Mouse (Mus musculus) spleen, postnatal 10 days (tissue): ENCODE measurements around the gene Hoxd12.

Experiments used
- DNase-seq, 2 experiments: peaks; one replicate each; pipeline ENCODE4 v3.0.0; 2021 to 2022; ENCODE audit warnings: low spot score in 2 of 2

Hoxd12 gene

DNA sequence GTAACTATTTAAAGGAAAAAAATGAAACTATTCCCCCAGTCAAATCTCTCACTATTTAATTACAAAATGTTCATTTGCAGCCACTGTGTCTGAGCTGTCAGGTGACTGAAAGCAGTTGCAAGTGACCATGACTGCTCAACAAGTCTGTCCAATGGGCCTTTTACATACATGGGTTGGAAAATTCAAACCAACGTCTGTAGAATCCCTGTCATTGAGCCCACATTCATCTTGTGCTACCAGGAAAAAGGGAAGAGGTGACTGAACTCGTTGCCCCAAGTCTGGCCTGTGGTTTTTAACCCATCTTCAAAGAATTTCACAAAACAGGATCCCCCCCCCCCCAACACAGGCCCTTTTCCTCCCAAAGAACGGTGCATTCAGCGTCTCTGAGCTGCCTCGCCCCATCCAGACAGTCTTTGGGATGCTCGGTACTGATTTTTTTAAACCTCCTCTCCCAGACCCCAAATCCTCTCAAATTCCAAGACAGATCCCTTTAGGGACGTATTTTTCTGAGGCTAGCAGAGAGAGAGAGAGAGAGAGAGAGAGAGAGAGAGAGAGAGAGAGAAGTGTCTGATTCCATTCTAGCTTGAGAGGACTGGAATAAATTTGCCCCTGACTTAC, 21.1 kb downstream of the Hoxd12 start:
- DNase-seq: no peak

DNA sequence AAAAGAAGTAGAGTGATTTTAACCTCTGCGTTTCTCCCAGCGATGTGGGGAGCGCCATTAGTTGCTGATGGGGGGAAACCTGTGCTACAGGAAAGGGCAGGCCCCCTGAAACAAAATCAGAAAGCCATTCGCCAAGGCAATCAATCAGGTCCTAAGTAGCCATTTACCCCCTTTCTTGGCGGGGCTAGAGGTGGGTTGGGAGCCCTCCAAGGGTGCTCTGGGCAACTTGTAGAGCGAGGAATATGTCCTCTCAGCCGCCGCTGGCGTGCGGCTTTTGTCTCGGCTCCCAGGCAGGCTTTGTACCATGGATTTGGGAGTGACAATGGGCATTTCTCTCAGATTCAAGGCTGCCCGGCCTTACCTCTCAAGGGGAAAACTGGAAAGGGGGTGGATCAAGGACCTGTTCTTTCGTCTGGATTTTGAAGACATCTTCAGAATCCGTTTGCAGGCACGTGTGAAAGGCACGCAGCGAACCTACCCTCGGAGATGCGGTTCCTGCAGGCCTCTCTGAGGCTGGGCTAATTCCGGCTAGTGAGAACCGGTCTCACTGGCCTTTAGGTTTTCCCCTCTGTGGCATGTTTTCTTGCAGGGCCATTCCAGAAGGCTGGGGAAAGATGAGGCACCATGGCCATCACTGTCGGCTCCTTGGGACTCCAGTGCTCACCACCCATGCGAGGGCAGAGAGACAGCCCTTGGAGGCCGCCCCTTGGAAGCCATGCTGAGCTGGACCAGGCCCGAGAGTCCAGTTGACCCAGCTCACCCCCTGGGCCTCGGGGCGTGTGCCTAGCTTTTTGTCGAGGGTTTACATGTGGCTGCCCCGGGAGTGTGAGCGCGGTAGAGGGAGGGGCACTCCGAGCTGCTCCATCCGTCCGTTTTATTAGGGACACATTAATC, 21.9 kb downstream of the Hoxd12 start:
- DNase-seq: no peak

DNA sequence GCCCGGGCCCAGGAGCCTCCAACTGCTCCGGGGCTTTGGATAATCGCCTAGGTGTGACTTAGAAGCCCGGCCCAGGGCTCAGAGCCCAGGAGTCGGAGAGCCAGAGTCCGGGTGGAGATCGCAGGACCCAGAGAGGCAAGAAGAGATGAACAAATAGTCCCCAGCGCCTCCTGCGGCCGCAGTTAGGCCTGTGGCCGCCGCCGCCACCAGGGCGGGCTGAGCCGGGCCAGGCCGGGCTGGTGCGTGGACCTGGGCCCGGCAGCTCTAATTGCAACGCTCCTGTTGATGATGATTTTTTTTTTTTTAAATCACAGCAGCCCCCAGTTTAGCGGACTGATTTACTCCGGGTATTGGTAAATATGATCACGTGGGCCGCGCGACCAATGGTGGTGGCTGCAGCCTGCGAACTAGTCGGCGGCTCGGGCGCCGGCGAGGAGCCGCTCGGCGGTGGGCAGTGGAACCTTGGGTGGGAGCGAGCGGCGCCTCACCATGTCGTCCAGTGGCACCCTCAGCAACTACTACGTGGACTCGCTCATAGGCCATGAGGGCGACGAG, 22.8 kb downstream of the Hoxd12 start, which contains the start of gene Hoxd9:
Gene Hoxd9 (plus strand): TSS at position 161 of the 555 bp plus-strand sequence.
- DNase-seq: no peak

DNA sequence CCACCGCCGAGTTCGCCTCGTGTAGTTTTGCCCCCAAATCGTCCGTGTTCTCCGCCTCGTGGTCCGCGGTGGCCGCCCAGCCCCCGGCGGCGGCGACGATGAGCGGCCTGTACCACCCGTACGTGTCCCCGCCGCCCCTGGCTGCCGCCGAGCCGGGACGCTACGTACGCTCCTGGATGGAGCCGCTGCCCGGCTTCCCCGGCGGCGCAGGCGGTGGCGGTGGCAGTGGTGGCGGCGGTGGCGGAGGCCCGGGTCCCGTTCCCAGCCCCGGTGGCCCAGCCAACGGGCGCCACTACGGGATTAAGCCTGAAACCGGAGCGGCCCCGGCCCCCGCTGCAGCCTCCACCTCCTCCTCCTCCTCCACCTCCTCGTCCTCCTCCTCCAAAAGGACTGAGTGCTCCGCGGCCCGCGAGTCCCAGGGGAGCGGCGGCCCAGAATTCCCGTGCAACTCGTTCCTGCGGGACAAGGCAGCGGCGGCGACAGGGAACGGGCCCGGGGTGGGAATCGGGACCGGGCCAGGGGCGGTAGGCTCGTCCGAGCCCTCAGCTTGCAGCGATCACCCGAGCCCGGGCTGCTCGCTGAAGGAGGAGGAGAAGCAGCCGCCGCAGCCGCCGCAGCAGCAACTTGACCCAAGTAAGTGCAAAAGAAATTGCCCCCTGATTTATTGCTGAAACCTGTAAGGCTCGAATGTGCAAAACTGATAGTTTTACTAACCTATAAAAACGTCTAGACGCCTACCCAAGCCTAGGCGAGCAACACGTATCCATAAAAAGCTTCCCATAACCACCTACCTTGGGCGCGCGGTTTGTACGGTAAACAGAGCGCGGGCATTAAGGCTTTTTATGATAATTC, 23.6 kb downstream of the Hoxd12 start:
- DNase-seq: no peak

DNA sequence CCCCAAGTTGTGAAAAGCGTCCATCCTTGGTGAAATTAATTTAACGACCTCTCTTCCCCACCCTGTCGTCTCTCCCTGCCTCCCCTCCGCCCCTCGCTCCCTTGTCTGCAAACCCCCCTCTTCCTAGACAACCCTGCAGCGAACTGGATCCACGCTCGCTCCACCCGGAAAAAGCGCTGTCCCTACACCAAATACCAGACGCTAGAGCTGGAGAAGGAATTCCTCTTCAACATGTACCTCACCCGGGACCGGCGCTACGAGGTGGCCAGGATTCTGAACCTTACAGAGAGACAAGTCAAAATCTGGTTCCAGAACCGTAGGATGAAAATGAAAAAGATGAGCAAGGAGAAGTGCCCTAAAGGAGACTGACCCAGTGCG, 24.2 kb downstream of the Hoxd12 start:
- DNase-seq: no peak

DNA sequence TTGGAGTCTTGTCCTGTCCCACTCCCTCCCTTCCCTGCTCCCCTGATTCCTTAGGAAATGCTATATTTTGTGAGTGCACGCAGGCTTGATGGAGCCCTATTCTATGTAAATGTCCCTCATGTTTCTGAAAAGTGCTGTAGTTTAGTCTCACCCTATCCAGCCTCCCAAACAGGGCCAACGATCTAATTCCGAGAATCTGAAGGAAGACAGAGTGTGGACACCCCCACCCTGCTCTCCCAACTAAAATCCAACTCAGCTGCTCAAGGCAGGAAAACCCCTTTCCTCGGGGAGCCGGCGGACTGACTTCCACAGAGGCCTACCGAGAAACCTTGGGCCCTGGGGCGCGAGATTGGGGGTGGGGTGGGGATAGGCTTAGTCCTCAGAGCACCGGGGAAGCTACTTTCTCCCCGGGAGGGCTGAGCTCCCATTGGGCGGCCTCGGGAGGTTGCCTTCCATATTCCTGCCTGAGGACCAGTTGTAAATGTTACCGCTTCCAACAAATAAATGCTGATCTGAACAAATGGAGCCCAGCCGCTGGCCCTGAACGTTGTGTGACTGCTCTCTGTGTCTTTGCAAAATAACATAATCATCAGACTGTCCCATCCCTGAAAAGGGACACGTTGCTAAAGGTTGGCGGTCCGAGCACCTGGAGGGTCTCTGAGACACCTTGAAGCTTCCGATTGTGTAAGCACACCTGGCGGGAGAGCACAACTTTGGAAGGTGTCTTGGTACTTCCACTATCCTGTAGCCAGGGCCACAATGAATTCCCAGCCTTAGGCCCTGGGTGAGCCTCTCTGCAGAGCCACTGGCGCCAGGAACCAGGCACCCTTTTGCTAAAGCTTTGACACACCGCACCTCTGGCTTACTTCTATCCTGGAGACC, 25.1 kb downstream of the Hoxd12 start:
- no peak for DNase-seq

DNA sequence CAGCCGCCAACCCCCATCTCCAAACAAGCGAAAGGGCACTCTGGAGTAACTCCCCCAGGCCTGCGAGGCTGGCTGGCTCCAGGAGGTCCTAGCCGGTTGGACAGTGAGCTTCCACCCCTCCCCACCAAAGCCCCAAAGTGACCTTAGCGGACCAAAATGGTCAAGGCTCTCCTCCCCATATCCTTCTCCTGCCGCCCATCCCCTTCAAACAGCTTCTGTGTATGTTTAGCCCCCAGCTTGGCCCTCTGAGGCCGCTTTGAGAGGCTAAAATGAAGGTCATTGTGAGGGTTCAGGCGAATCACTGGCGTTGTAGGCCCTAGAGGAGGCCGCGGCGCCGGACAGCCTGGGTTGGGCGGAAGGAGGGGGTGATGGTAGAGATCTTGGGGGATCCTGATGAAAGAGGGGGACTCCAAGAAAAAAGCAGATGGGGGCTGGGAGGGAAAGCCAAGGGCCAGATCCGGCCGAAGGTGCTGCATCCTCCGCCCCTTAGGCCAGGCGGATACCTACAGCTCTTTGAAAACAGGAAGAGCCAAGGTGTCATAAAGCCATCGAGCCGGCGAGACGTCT, 25.8 kb downstream of the Hoxd12 start:
- no peak for DNase-seq

DNA sequence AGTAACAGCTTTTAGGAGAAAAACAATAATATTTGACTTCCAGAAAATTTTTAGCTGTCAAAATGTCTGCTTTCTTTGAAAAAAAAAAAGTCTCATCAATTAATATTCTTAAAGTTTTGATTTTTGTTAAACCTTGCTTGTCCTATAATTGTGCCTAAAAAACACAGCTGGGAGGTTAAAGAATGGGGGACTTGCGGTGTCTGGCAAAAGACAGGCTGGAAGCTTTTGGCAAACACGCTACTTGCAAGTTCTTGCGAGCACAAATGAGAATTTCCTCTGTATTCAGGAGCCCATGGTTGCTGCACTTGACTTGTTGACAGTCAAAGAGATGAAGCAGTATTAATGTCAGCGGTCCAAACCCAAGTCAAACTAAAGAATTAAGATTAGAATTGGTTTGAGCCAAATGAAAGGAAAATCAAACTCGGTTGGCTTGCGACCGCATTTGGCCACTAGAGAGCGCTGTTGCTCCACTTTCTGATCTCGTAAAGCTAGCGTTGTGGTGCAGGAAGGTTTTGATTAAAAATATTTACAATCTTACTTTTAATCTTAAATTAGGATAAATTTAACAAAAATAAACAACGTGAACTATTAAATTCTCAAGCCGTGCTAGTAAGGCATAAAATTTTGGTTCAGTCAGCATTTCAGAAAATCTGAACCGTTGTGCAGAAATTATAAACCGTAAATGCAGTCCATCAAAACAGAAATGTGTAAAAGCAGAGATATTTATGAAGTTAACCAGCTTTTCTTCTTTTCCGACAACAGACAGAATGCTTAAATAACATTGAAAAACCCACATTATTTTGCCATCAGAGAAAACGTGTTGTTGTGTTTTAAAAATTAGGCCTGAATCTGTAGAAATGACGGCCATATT, 27.4 kb downstream of the Hoxd12 start:
- peak; percentile 44 to 77 for DNase-seq

DNA sequence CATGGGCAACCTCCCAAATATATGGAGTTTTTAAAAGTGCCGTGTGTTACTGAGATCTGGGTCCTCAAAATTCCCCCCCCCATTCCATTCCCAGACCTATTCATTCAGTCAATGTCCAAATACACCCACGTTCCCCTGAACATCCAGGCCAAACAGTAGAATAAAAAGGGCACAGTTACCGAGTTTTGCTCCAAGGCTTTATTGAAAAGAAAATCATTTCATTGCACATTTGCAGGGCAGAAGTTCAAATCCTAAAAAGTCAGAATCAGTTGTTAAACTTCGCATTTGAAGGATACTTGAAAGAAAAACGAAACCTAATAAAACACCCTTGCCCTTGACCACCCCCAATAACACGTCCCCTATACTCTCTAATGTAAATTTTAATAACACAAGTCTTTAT, 28.0 kb downstream of the Hoxd12 start:
- no peak for DNase-seq

DNA sequence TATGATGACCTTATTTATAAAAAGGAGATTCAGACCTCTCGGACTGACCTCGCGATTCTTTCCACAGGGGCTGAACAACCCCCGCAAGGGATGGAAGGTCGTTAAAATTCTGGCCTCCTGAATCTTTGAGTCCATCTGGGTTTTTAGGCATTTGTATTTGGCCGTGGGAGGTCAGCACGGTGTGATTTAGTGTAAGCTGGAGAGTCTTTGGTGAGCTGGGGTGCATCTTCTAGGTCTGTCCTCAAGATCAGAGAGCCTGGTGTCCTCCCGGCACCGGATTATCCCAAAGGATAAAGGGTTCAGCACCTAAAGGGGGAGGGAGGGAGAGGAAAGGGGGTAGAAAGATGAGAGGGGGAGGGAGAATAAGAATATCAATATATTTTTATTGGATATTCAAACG, 28.5 kb downstream of the Hoxd12 start:
- no peak for DNase-seq

DNA sequence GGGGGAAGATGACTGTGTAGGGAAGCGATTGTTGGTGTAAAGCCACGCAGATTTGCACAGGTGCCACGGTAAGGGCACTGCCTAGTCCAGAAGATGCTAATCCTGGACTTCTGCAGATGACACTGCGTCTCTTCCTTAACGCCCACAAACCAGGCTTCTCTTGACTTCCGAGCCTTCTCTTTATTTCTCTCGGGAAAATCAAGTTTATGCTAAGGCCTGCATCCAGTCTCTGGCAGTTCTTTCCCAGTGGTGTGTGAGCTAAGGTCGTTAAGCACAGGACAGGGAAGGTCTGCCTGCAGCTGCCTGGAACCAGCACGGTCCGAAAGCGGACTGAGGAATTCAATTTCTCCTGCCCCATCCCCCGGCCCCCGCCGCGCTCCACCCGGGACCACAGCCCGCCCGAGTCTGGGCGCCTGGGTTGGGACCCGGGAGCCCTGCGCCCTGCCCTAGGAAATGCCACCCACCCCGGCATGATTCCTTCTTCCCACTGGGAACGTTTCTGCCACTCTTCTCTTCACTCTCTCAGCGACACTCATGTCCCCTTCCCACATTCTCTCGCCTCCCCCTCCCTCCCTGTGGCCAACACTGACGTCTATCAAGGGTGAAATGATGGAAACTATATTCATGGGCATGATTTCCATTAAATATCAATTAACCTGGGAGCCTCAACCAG, 29.0 kb downstream of the Hoxd12 start:
- no peak for DNase-seq

DNA sequence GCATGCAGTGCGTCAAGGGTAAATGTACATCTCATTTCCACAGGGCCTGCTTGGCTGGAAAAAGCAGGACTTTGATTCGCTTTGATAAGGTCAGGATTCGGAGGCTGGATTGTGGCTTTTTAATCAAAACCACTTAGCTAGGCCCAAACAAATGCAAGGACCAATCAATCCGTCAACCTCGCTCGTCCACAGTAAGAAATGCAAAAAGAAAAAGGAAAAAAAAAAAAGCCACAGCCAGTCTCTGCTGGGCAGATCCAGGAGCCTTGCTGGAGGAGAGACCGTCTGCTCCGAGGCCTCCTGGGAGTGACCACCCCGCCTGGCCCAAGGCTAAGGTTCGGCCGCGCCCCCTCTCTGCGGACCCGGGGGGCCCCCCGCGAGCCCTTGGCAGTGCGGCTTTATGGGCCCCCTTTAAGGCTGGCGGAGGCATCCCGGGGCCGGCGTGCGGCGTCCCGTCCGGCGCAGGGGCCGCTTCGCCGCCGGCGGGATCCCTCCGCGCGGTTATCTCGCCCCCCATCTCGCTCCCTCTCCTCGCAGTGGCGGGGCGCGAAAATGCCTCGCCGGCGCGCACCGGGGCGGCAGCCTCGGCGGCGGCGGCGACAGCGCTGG, 29.7 kb downstream of the Hoxd12 start, which contains the start of gene Hoxd8:
Gene Hoxd8 (plus strand): TSS at position 223 of the 606 bp plus-strand sequence.
- DNase-seq: no peak

DNA sequence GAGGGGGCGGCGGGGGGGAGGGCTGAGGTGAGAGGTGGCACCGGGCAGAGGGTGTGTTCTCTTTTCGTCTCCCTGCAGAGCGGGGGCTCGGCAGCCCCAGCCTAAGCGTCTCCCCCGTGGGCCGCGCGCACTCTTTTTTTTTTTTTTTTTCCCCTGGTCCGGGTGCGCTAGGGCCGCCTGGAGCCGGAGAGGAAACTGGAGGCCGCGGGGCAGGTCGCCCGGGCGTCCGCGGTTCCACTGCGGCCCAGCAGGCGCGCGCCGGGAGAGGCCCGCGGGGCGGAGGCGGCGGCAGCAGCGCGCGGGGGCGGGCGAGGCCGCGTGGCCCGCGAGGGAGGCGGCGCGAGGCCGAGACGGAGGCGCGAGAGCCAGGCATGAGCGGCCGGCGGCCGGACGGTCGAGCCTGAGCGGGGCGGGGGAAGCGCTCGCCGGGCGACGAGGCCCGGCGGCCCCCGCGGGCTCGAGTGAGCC, 30.2 kb downstream of the Hoxd12 start:
- DNase-seq: no peak

DNA sequence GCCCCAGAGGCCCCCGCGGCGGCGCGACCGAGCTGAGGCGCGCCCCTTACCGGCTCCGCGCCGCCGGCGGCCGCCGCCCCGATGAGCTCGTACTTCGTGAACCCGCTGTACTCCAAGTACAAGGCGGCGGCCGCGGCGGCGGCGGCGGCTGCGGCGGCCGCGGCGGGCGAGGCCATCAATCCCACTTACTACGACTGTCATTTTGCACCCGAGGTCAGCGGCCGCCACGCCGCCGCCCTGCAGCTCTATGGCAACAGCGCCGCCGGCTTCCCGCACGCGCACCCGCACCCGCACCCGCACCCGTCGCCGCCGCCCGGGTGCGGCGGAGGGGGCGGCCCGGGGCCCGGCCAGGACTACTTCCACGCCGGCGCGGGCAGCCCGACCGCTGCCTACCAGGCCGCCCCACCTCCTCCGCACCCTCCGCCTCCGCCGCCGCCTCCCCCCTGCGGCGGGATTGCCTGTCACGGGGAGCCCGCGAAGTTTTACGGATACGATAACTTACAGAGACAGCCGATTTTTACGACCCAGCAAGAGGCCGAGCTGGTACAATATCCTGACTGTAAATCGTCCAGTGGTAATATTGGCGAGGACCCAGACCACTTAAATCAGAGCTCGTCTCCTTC, 30.8 kb downstream of the Hoxd12 start:
- no peak for DNase-seq

DNA sequence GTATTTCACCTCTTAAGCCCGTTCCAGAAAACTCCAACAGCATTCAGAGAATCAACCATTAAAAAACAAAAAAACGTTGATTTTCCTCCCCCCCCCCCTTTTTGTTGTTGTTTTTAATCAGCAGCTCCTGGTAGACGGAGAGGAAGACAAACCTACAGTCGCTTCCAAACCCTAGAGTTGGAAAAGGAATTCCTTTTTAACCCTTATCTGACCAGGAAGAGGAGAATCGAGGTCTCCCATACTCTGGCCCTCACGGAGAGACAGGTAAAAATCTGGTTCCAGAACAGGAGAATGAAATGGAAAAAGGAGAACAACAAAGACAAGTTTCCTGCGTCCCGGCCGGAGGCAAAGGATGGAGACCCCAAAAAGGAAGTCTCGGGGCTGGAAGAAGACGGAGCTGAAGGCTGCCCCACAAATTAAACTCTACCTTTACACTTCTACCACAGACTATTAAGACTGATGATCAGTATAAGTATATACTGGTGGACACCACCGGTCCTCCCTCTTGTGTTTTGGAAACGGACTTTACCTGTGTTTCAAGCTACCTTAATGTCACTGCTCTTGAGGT, 31.7 kb downstream of the Hoxd12 start:
- DNase-seq: no peak

DNA sequence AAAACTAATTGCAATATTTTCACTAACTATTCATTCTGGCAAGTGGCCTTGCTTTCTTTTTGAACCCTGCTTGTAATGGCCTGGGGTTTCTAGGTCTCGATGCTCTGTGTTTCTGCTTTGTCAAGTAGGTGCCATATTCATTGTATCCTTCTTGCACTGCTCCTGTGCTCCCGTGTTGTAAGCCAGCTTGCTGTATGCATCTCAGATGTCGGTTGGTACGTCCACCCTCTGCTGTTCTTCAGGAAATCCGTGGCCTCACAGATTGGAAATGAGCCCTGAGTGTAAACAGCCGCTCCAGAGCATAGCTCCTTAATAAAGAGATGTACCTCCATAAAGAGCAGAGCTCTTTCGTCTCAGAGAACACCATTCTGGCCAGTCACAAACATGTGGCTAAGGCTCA, 32.8 kb downstream of the Hoxd12 start:
- no peak for DNase-seq

DNA sequence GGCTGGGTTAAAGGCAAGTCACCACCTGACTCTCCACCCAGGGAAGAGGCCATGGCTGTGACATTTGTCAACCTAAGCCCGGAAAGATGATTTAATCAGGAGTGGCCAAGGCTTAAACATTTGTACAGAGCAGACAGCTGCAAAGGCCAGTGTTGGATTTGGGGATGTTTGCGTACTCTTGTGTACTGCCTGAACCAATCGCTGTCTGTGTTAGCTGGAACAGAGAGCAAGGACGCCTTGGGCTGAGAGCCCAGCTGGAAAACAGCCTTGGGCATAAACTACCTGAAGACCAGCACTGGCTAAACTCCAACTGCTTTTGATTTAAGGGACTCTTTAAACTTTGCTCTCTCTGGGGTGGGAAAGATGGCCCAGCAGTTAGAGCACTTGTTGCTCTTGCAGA, 33.9 kb downstream of the Hoxd12 start:
- no peak for DNase-seq
